Mouse (Mus musculus): Measurements from ENCODE around the gene E4f1.
A peak's percentile ranks its signal among the peaks of the same experiment; 100 is the strongest.

DNA sequence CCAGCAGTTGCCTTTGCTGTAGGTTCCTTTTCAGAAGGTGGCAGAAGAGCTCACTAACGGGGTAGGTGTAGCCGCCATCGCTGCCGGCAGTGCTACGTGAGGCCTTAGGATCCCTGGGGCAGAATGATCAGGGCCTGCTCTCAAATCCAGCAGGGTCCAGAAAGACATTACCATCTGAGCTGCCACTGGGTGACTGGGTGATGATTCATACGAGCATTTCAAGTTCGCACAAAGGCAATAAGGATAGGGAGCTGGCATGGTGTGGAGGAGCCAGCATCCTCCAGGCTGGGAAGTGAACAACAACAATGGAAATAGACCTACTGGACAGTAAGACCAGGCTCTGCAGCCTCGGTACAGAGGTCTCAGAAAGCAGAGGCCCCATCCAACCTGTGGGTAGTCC, 29.7 kb downstream of the E4f1 start:
- TF ChIP-seq CTCF (IDR thresholded peaks at IDR 0.05) = no peak
- TF ChIP-seq POLR2A (IDR thresholded peaks at IDR 0.05; ENCODE audit: insufficient read depth, low read depth, low read length) = no peak
- 0 out of 2 replicates have a peak, but pooled peaks have one; percentile 13 for TF ChIP-seq EP300 (IDR thresholded peaks at IDR 0.05; ENCODE audit: insufficient read depth, low read depth, low read length)
